Comparison of ENCODE assay signal across 9 mouse cellular contexts in the genomic region with DNA sequence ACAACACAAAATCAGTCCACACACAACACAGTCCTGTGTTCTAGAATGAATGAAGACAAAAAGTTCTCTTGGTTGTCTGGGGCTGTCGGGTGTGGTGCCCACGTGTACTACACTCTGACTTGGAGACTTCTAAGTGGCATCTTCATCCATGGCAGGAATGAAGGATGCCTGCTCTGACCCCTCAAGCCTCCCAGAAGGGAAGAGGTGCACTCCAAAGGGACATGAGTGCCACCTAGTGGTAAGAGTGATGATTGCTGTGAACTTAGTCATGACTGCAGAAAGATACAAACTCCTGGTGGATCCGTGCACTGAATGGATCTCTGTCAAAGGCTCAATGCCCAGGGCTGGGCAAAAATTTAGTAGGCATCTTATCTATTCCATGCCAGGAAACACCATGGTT. TPM values are rescaled to one million over a fixed set of nuclear protein-coding genes. Genes with fewer than 3 reads are reported as not detected.
DNase-seq lines count a peak whose midpoint lies in the region; ATAC-seq lines count a peak whose summit lies in the region.
"Had no signal": no experiment of that assay in that cellular context is flagged by ENCODE, and none has a peak within 500 bp of the region (broad histone marks: within the 10 kb centered on the region; RNA-seq: fewer than 3 reads in every experiment).

No protein-coding gene starts in this region.

- H3K9ac ChIP-seq in hindbrain, embryonic 14.5 days: no peak overlapping the region

- no peaks in the 10 kb centered on the region for H3K36me3 ChIP-seq in hindbrain, embryonic 14.5 days (replicated peaks; ENCODE audit: control insufficient read depth, insufficient read depth)

- H3K27me3 ChIP-seq in hindbrain, embryonic 14.5 days (ENCODE audit: control insufficient read depth, insufficient read depth, low read length): no peaks in the 10 kb centered on the region; the same call in 1 of the 2 replicates

- no peak overlapping the region for H3K4me3 ChIP-seq in hindbrain, embryonic 14.5 days (replicated peaks; ENCODE audit: low read length)
- H3K4me3 ChIP-seq: myocyte had no signal

- no peak; the same call in 1 of the 2 replicates for ATAC-seq in hindbrain, embryonic 14.5 days (ENCODE audit: low FRiP score)

- H3K27ac ChIP-seq in hindbrain, embryonic 14.5 days: no peak overlapping the region

- WGBS in hindbrain, embryonic 14.5 days: 7% methylated on average over 3 of the region's 3 CpGs

- H3K4me1 ChIP-seq in hindbrain, embryonic 14.5 days (replicated peaks; ENCODE audit: control insufficient read depth, insufficient read depth, low read length): no peaks in the 10 kb centered on the region

- intact Hi-C loops in left cerebral cortex, postnatal 25 days (cut with DNase I): loop anchor here (2.0 to 10.0 kb wide), 4 partner anchors 69 to 765 kb away; partner anchors contain the start of genes Clspn and Dlgap3

- peak; percentile 70 to 82 for DNase-seq in right cerebral cortex, adult 2 months (ENCODE audit: low spot score in 2 of 2)
- DNase-seq in right cerebral cortex, postnatal 36 days (ENCODE audit: low spot score in 2 of 2): no peak
- peak; percentile 83 for DNase-seq in adrenal gland, postnatal 10 days
- peak; percentile 75 for DNase-seq in embryo, embryonic 9.5 days (ENCODE audit: extremely low spot score)
- peak; percentile 89 for DNase-seq in hindbrain, embryonic 14.5 days (ENCODE audit: low spot score)
- DNase-seq in left cerebral cortex, postnatal 25 days (ENCODE audit: low spot score in 2 of 2): peak; percentile 55 to 72
- DNase-seq in natural killer cell, adult 2 months (ENCODE audit: low spot score in 2 of 2): peak; percentile 18 to 37
- peak; percentile 41 for DNase-seq in yolk sac, embryonic 10.5 days (ENCODE audit: low spot score)

- H3K9me3 ChIP-seq in hindbrain, embryonic 14.5 days (ENCODE audit: control insufficient read depth, low read length): no peaks in the 10 kb centered on the region

- no peak overlapping the region for H3K4me2 ChIP-seq in hindbrain, embryonic 14.5 days (replicated peaks)

RNA-seq across cellular contexts. Expression of gene Gja4, which starts 5.8 kb away (rescaled TPM):
- total RNA-seq in adrenal gland, postnatal 10 days (2021): 10 to 100 TPM; 13.3 to 15.4 TPM
- 25.4 and 27.0 TPM in 2 replicates for polyA plus RNA-seq in hindbrain, embryonic 14.5 days (2014; fragmentation: Nextera tagmentation; extraction: Ambion mirVana)
- 1 to 10 TPM; 3.1 to 4.8 TPM for total RNA-seq in left cerebral cortex, postnatal 25 days (2021)

RNA-seq across cellular contexts. Expression of gene Gjb3, which starts 11.0 kb away (rescaled TPM):
- under 1 TPM; 0.27 to 0.42 TPM for total RNA-seq in adrenal gland, postnatal 10 days (2021)
- polyA plus RNA-seq in hindbrain, embryonic 14.5 days (2014; fragmentation: Nextera tagmentation; extraction: Ambion mirVana): 0.17 TPM in 1 of 2 replicates, not detected in the other
- total RNA-seq in left cerebral cortex, postnatal 25 days (2021): under 1 TPM in 1 of 2 experiments, not detected in 1; 0.27 TPM

RNA-seq across cellular contexts. Expression of gene Gjb4, which starts 34.3 kb away (rescaled TPM):
- total RNA-seq in adrenal gland, postnatal 10 days (2021): not detected
- 0.17 TPM in 1 of 2 replicates, not detected in the other for polyA plus RNA-seq in hindbrain, embryonic 14.5 days (2014; fragmentation: Nextera tagmentation; extraction: Ambion mirVana)
- total RNA-seq in left cerebral cortex, postnatal 25 days (2021): not detected

RNA-seq across cellular contexts. Expression of gene Gjb5, which starts 38.4 kb away (rescaled TPM):
- under 1 TPM; 0.75 to 0.82 TPM for total RNA-seq in adrenal gland, postnatal 10 days (2021)
- 0.12 and 0.21 TPM in 2 replicates for polyA plus RNA-seq in hindbrain, embryonic 14.5 days (2014; fragmentation: Nextera tagmentation; extraction: Ambion mirVana)
- total RNA-seq in left cerebral cortex, postnatal 25 days (2021): not detected

Comparison
In these comparisons a context has a peak if more than half of its experiments do, and no peak if none do; other contexts are left out.
1. DNase-seq: peak in right cerebral cortex, adult 2 months (2 of 2), adrenal gland, postnatal 10 days (single experiment), embryo, embryonic 9.5 days (single experiment), hindbrain, embryonic 14.5 days (single experiment), left cerebral cortex, postnatal 25 days (2 of 2), natural killer cell, adult 2 months (2 of 2) and yolk sac, embryonic 10.5 days (single experiment); none in right cerebral cortex, postnatal 36 days (0 of 2).